Mouse (Mus musculus) midbrain, embryonic 13.5 days (tissue): ENCODE measurements at regions not wholly inside any gene's neighbourhood (a gene's known extent, or its start where the extent isn't known, plus 50 kb on each side); places are given as distances from the start of the nearest gene placed in this dataset.

ENCODE experiments used
- ATAC-seq: fragments of 200-750 bp; cut with Nextera tagmentation; 2 replicates; pipeline ENCODE4 v1.8.0; 2017; ENCODE audit warnings: mild to moderate bottlenecking, moderate TSS enrichment, moderate library complexity
- H3K27ac ChIP-seq: fragments of 300-500 bp; sonication (generic); 2 replicates; pipeline ENCODE4 v1.5.1; 2015; ENCODE audit warnings: inconsistent platforms, mild to moderate bottlenecking, moderate library complexity
- H3K27me3 ChIP-seq: fragments of 300-500 bp; sonication (generic); 2 replicates; pipeline ENCODE4 v1.6.1; 2015; ENCODE audit warnings: mild to moderate bottlenecking, inconsistent platforms
- H3K36me3 ChIP-seq: fragments of 300-500 bp; sonication (generic); 2 replicates; pipeline ENCODE4 v1.6.1; 2015; ENCODE audit warnings: mild to moderate bottlenecking, inconsistent platforms
- H3K4me1 ChIP-seq: fragments of 300-500 bp; sonication (generic); replicated peaks from 2 replicates; pipeline ENCODE4 v1.6.1; 2015; ENCODE audit warnings: inconsistent platforms
- H3K4me2 ChIP-seq: fragments of 300-500 bp; sonication (generic); replicated peaks from 2 replicates; pipeline ENCODE4 v1.6.1; 2015; ENCODE audit warnings: moderate library complexity, mild to moderate bottlenecking, inconsistent platforms
- H3K4me3 ChIP-seq: fragments of 300-500 bp; sonication (generic); replicated peaks from 2 replicates; pipeline ENCODE4 v1.5.1; 2015; ENCODE audit warnings: mild to moderate bottlenecking, inconsistent platforms
- H3K9ac ChIP-seq: fragments of 300-500 bp; sonication (generic); replicated peaks from 2 replicates; pipeline ENCODE4 v1.6.1; 2015; ENCODE audit warnings: mild to moderate bottlenecking, inconsistent platforms
- H3K9me3 ChIP-seq: fragments of 300-500 bp; sonication (generic); 2 replicates; pipeline ENCODE4 v1.6.1; 2016; ENCODE audit warnings: mild to moderate bottlenecking, inconsistent platforms
- WGBS: fragments of 180-500 bp; shearing (Covaris S2); methylation state at CpG from one replicate; pipeline ENCODE4 v1.1.7; 2015; 5-methylcytosine and 5-hydroxymethylcytosine counted together

DNA sequence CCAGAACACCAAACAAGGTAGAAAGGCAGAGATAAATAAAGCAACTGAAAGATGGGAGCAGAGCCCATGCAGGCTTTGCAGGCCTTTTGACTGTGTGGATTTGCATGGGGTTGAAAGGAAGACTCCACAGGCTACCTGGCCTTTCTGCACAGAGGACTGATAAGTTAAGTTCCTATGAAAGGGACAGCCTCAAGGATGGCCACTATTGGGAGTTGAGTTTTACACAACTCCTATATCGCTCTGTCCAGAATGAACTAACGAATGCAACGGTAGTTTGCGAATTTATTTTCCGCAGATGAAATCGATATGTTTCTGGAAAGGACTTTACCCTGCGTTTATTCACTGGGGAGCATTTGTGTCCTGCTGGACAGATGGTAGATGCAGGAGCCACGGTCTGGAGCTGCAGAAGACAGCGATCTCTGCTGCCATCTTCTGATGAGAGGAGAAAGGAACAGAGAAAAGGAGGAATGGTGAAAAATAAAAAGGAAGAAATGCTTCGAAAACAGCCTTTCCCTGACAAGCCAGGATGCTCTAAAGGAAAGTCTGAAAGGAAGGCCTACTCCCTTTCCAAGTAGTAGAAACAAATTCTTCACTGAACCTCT lies 285.2 kb downstream of the Galc start:
- ATAC-seq: no peak

GRCm38 (mm10) chr12:97957201-97957600 lies 302.1 kb downstream of the Galc start:
- 0 out of 2 replicates have a peak, but pooled peaks have one; percentile 40 for ATAC-seq
- Histone ChIP-seq H3K9me3 (no peaks in the 10 kb centered on the region), H3K4me1 (no peaks in the 10 kb centered on the region), H3K27ac (no peak overlapping the region), H3K4me3 (no peak overlapping the region), H3K36me3 (no peaks in the 10 kb centered on the region), H3K27me3 (no peaks in the 10 kb centered on the region), H3K9ac (no peak overlapping the region), H3K4me2 (no peak overlapping the region)
- 70% methylated on average over 4 of the region's 4 CpGs for WGBS

More for the DNA sequence above, 285.2 kb downstream of the Galc start:
- Histone ChIP-seq H3K36me3 (no peaks in the 10 kb centered on the region), H3K9me3 (no peaks in the 10 kb centered on the region), H3K4me1 (peaks cover 16% of the 10 kb centered on the region), H3K27ac (no peak overlapping the region), H3K9ac (no peak overlapping the region), H3K27me3 (0 out of 2 replicates have a peak, but pooled peaks cover 7% of the 10 kb centered on the region), H3K4me3 (no peak overlapping the region), H3K4me2 (no peak overlapping the region)
- 64% methylated on average over 10 of the region's 10 CpGs for WGBS

GRCm38 (mm10) chr12:97953336-97953735 lies 305.9 kb downstream of the Galc start:
- no peak overlapping the region for H3K4me2 ChIP-seq
- no peak overlapping the region for H3K27ac ChIP-seq
- no peaks in the 10 kb centered on the region for H3K27me3 ChIP-seq
- H3K9ac ChIP-seq: no peak overlapping the region
- peak; percentile 4; the same call in 1 of the 2 replicates for ATAC-seq
- 87% methylated on average over 3 of the region's 3 CpGs for WGBS
- no peaks in the 10 kb centered on the region for H3K9me3 ChIP-seq
- H3K4me3 ChIP-seq: no peak overlapping the region
- H3K4me1 ChIP-seq: no peaks in the 10 kb centered on the region
- H3K36me3 ChIP-seq: no peaks in the 10 kb centered on the region

DNA sequence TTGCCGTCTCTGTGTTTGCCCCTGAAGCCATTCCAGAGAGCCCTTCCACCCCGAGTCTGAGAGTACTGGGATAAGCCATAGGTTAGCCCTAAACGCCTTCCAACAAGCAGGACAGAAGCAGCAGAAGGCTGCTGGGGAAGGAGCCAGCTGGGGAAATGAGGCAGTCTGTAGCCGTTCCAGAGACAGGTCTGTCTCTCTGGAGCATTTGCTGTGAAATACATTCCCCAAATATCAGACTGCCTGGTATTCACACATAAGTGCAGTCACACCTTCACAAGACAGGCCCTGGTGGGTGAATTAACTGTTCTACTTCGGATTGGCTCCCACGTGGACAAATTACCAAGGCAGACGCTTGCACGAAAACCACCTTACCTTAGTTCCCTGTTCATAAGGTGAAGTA lies 307.1 kb downstream of the Galc start:
- no peak for ATAC-seq
- H3K27ac ChIP-seq: no peak overlapping the region

DNA sequence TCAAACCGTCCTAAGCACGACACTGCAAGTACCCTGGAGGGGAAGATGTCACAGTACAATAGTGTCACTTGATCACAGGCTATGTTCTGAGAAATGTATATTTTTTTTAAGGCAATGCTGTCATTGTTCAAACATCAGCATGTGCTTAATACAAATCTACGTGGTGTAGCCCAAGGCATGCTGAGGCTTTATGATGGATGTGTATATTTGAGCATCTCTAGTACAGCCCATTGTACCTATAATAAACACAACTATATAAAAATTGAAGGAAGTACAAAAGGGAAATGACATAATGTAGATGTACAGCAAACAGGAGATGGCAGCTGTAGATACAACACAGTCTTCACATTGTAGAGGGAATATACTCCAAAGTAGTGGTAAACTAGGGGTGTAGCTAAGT lies 309.2 kb downstream of the Galc start:
- no peak overlapping the region for H3K4me3 ChIP-seq
- H3K4me2 ChIP-seq: no peak overlapping the region
- ATAC-seq: no peak
- no peaks in the 10 kb centered on the region for H3K9me3 ChIP-seq
- no peaks in the 10 kb centered on the region for H3K4me1 ChIP-seq
- H3K27ac ChIP-seq: no peak overlapping the region
- WGBS: 69% methylated on average over 3 of the region's 3 CpGs
- no peaks in the 10 kb centered on the region for H3K36me3 ChIP-seq
- H3K27me3 ChIP-seq: no peaks in the 10 kb centered on the region
- H3K9ac ChIP-seq: no peak overlapping the region

More for the DNA sequence above, 307.1 kb downstream of the Galc start:
- WGBS: 82% methylated on average over 8 of the region's 8 CpGs
- no peaks in the 10 kb centered on the region for H3K36me3 ChIP-seq
- H3K9me3 ChIP-seq: no peaks in the 10 kb centered on the region
- H3K9ac ChIP-seq: no peak overlapping the region
- no peaks in the 10 kb centered on the region for H3K27me3 ChIP-seq
- no peaks in the 10 kb centered on the region for H3K4me1 ChIP-seq
- H3K4me3 ChIP-seq: no peak overlapping the region
- no peak overlapping the region for H3K4me2 ChIP-seq

GRCm38 (mm10) chr12:97947421-97947820 lies 311.8 kb downstream of the Galc start:
- Histone ChIP-seq H3K4me2 (no peak overlapping the region), H3K36me3 (no peaks in the 10 kb centered on the region), H3K4me1 (no peaks in the 10 kb centered on the region), H3K9me3 (0 out of 2 replicates have a peak, but pooled peaks cover 5% of the 10 kb centered on the region), H3K27ac (no peak overlapping the region), H3K9ac (no peak overlapping the region), H3K27me3 (no peaks in the 10 kb centered on the region), H3K4me3 (no peak overlapping the region)
- no peak for ATAC-seq
- 94% methylated on average over 8 of the region's 8 CpGs for WGBS

GRCm38 (mm10) chr12:97938361-97938760 lies 320.9 kb downstream of the Galc start:
- Histone ChIP-seq H3K36me3 (no peaks in the 10 kb centered on the region), H3K9me3 (no peaks in the 10 kb centered on the region), H3K4me1 (no peaks in the 10 kb centered on the region), H3K4me2 (no peak overlapping the region), H3K4me3 (no peak overlapping the region), H3K27ac (no peak overlapping the region), H3K9ac (no peak overlapping the region), H3K27me3 (no peaks in the 10 kb centered on the region)
- no peak for ATAC-seq
- 82% methylated on average over 5 of the region's 5 CpGs for WGBS

GRCm38 (mm10) chr12:97929877-97930276 lies 329.4 kb downstream of the Galc start:
- ATAC-seq: no peak

DNA sequence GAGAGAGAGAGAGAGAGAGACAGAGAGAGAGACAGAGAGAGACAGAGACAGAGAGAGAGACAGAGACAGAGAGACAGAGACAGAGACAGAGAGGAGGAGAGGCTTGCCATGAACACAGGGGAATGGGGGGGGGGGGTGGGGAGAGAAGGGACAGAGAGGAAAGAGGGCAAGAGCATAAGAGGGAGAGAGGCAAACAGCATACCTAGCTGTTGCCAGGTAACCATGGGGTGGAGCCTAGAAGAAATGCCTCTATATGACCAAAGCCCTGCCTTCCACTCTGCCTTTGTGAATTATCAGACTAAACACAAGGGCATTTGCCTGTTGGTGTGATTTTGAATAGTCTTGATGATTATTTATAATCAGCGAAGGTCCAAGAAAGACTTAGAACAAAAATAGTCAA lies 332.2 kb downstream of the Galc start:
- Histone ChIP-seq H3K9ac (no peak overlapping the region), H3K27me3 (no peaks in the 10 kb centered on the region), H3K4me1 (no peaks in the 10 kb centered on the region; the same call in 1 of the 2 replicates), H3K4me3 (no peak overlapping the region), H3K4me2 (no peak overlapping the region), H3K9me3 (no peaks in the 10 kb centered on the region), H3K36me3 (no peaks in the 10 kb centered on the region), H3K27ac (no peak overlapping the region)
- WGBS: 76% methylated on average over 1 of the region's 1 CpGs
- no peak for ATAC-seq

More at GRCm38 (mm10) chr12:97929877-97930276, 329.4 kb downstream of the Galc start:
- no peak overlapping the region for H3K9ac ChIP-seq
- WGBS: 92% methylated on average over 5 of the region's 5 CpGs
- no peaks in the 10 kb centered on the region for H3K4me1 ChIP-seq
- no peak overlapping the region for H3K27ac ChIP-seq
- H3K27me3 ChIP-seq: no peaks in the 10 kb centered on the region
- no peaks in the 10 kb centered on the region for H3K36me3 ChIP-seq
- H3K4me3 ChIP-seq: no peak overlapping the region
- no peak overlapping the region for H3K4me2 ChIP-seq
- H3K9me3 ChIP-seq: no peaks in the 10 kb centered on the region

DNA sequence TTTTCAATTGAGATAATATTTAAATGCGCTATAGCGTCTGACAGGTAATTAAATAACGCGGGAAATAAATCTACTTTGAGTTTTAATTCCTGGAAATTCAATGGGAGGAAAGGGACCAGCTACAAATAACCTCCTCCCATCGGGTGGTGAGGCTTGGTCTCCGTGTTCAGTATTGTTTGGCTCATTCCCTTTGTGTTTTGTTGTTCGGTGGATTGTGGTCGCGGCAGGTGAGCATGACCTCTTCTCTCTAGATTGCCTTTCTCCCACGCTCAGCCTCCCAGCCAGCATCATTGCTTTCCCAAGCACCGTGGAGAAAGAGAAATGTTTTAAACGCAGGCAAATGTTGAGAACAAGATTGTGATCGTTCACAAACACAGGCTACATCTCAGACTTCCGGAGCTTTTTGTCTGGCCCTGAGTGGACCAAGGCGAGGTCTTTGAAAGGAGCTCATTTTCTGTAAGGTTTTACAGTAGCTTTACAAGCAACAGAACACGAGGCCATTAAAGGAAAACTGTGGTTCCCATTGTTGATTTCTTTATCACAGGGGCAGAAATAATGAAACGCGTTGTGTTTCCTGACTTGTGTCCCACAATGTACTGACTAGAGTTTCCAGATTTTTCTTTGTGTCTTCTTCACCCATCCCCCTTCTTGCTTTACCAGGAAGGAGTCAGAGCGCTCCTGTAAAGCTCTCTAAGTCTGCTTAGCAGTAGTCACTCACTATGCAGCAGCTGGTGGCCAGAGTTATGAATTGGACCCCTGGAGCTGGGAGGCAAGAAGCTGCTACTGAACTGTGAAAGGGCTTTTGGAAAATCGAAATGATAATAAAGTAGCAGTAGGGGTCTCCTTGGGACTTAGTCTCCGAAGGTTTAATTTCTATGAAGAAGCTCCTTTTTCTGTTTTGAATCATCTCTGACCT lies 337.7 kb downstream of the Galc start:
- peak; percentile 65 for ATAC-seq
- H3K9me3 ChIP-seq: no peaks in the 10 kb centered on the region
- no peaks in the 10 kb centered on the region for H3K36me3 ChIP-seq
- H3K27ac ChIP-seq: no peak overlapping the region
- H3K4me2 ChIP-seq: no peak overlapping the region; the same call in 1 of the 2 replicates
- 28% methylated on average over 21 of the region's 21 CpGs for WGBS
- H3K4me3 ChIP-seq: no peak overlapping the region
- H3K4me1 ChIP-seq: peaks cover 8% of the 10 kb centered on the region; the same call in 1 of the 2 replicates
- H3K27me3 ChIP-seq: no peaks in the 10 kb centered on the region
- no peak overlapping the region for H3K9ac ChIP-seq

GRCm38 (mm10) chr12:97918416-97918815 lies 340.8 kb downstream of the Galc start:
- no peaks in the 10 kb centered on the region for H3K36me3 ChIP-seq
- H3K4me1 ChIP-seq: peaks cover 8% of the 10 kb centered on the region; the same call in 1 of the 2 replicates
- H3K27ac ChIP-seq: no peak overlapping the region
- no peak overlapping the region for H3K4me2 ChIP-seq
- H3K9ac ChIP-seq: no peak overlapping the region
- H3K9me3 ChIP-seq: no peaks in the 10 kb centered on the region
- H3K4me3 ChIP-seq: no peak overlapping the region
- H3K27me3 ChIP-seq: no peaks in the 10 kb centered on the region
- no peak for ATAC-seq
- 89% methylated on average over 3 of the region's 3 CpGs for WGBS

- H3K9ac ChIP-seq: no peak overlapping the region
- ATAC-seq: no peak
- WGBS: 78% methylated on average over 4 of the region's 4 CpGs
These were observed 344.2 kb downstream of the Galc start for GRCm38 (mm10) chr12:97915026-97915425.

More at GRCm38 (mm10) chr12:97915026-97915425, 344.2 kb downstream of the Galc start:
- Histone ChIP-seq H3K36me3 (no peaks in the 10 kb centered on the region), H3K4me2 (no peak overlapping the region), H3K4me3 (no peak overlapping the region), H3K27me3 (no peaks in the 10 kb centered on the region), H3K4me1 (no peaks in the 10 kb centered on the region), H3K27ac (no peak overlapping the region), H3K9me3 (no peaks in the 10 kb centered on the region)
